Mouse (Mus musculus) cortical plate, adult 2 months (tissue): Measurements from ENCODE around the gene Tango2. TPM values are rescaled to one million over a fixed set of nuclear protein-coding genes. Genes with fewer than 3 reads are reported as not detected.

Source experiments
- H3K27ac ChIP-seq: fragments of 200-500 bp; 2 replicates; pipeline ENCODE4 v1.5.1; 2012; ENCODE audit warnings: low read length, control low read depth, inconsistent platforms; ENCODE audit not compliant: insufficient read depth
- H3K4me1 ChIP-seq: fragments of 200-500 bp; 2 replicates; pipeline ENCODE4 v1.6.1; 2011; ENCODE audit warnings: low read length; ENCODE audit not compliant: control insufficient read depth, insufficient read depth
- H3K4me3 ChIP-seq: fragments of 200-500 bp; 2 replicates; pipeline ENCODE4 v1.5.1; 2011; ENCODE audit warnings: mild to moderate bottlenecking, low read length, control low read depth; ENCODE audit not compliant: insufficient read depth
- CTCF ChIP-seq: fragments of 200-500 bp; IDR thresholded peaks from 2 replicates; pipeline ENCODE4 v1.5.1; 2011; ENCODE audit warnings: mild to moderate bottlenecking, control low read depth, low read length; ENCODE audit not compliant: insufficient read depth; ENCODE audit errors: extremely low read depth
- POLR2A ChIP-seq: fragments of 200-500 bp; IDR thresholded peaks from 2 replicates; pipeline ENCODE4 v1.6.1; 2011; ENCODE audit warnings: mild to moderate bottlenecking, low read length, control low read depth; ENCODE audit not compliant: insufficient read depth; ENCODE audit errors: extremely low read depth
- polyA plus RNA-seq: library from polyadenylated mRNA; depleted of rRNA; stranded (reverse); fragments of >200 nt; gene quantifications from 2 replicates; pipeline ENCODE4 v1.2.3, GENCODE M21; 2012

Gene Tango2
- polyA plus RNA-seq, 1 experiment = 231 TPM

GRCm38 (mm10) chr16:18348601-18349175 is 785 bp upstream of the Tango2 start:
- Histone ChIP-seq H3K4me1 (peaks cover 2% of the 10 kb centered on the region; the same call in 1 of the 2 replicates), H3K27ac (no peak overlapping the region), H3K4me3 (peak overlapping the region; percentile 50)
- no peak for TF ChIP-seq POLR2A

GRCm38 (mm10) chr16:18345243-18345642 is 2.7 kb downstream of the Tango2 start:
- Histone ChIP-seq H3K27ac (no peak overlapping the region), H3K4me1 (peaks cover 2% of the 10 kb centered on the region), H3K4me3 (no peak overlapping the region)
- TF ChIP-seq POLR2A (no peak), CTCF (peak; percentile 78)

- TF ChIP-seq CTCF = no peak
- peak; percentile 68 for TF ChIP-seq POLR2A
Measured at GRCm38 (mm10) chr16:18343778-18344177, 4.1 kb downstream of the Tango2 start.

GRCm38 (mm10) chr16:18342650-18343570 is 5.0 kb downstream of the Tango2 start:
- Histone ChIP-seq H3K4me3 (peak overlapping the region; percentile 80), H3K27ac (0 out of 2 replicates have a peak overlapping the region, but pooled peaks have one; percentile 18), H3K4me1 (peaks cover 8% of the 10 kb centered on the region)
- TF ChIP-seq POLR2A (no peak), CTCF (no peak)

More at GRCm38 (mm10) chr16:18343778-18344177, 4.1 kb downstream of the Tango2 start:
- peak overlapping the region; percentile 60 for H3K27ac ChIP-seq
- peak overlapping the region; percentile 80 for H3K4me3 ChIP-seq
- H3K4me1 ChIP-seq = peaks cover 8% of the 10 kb centered on the region

GRCm38 (mm10) chr16:18342076-18342475 is 5.8 kb downstream of the Tango2 start:
- no peak overlapping the region; the same call in 1 of the 2 replicates for H3K4me3 ChIP-seq
- H3K4me1 ChIP-seq = peaks cover 8% of the 10 kb centered on the region
- TF ChIP-seq POLR2A = no peak
- TF ChIP-seq CTCF = no peak
- no peak overlapping the region for H3K27ac ChIP-seq

GRCm38 (mm10) chr16:18341605-18342004 is 6.3 kb downstream of the Tango2 start:
- Histone ChIP-seq H3K4me1 (peaks cover 8% of the 10 kb centered on the region), H3K4me3 (no peak overlapping the region), H3K27ac (no peak overlapping the region)
- TF ChIP-seq POLR2A (no peak), CTCF (no peak)

GRCm38 (mm10) chr16:18339866-18340265 is 8.0 kb downstream of the Tango2 start:
- no peak for TF ChIP-seq POLR2A
- TF ChIP-seq CTCF = no peak
- H3K4me3 ChIP-seq = no peak overlapping the region
- peaks cover 8% of the 10 kb centered on the region for H3K4me1 ChIP-seq
- H3K27ac ChIP-seq = no peak overlapping the region

- no peak overlapping the region for H3K4me3 ChIP-seq
Measured at GRCm38 (mm10) chr16:18337261-18337660, 10.6 kb downstream of the Tango2 start.

GRCm38 (mm10) chr16:18335981-18336380 is 11.9 kb downstream of the Tango2 start:
- H3K4me1 ChIP-seq = peaks cover 6% of the 10 kb centered on the region
- no peak overlapping the region for H3K4me3 ChIP-seq
- no peak for TF ChIP-seq CTCF
- TF ChIP-seq POLR2A = no peak
- no peak overlapping the region for H3K27ac ChIP-seq

More at GRCm38 (mm10) chr16:18337261-18337660, 10.6 kb downstream of the Tango2 start:
- peaks cover 6% of the 10 kb centered on the region for H3K4me1 ChIP-seq
- TF ChIP-seq POLR2A (no peak), CTCF (no peak)
- H3K27ac ChIP-seq = no peak overlapping the region

GRCm38 (mm10) chr16:18333976-18334375 is 13.9 kb downstream of the Tango2 start:
- H3K4me1 ChIP-seq = no peaks in the 10 kb centered on the region
- H3K27ac ChIP-seq = peak overlapping the region; percentile 59; the same call in 1 of the 2 replicates
- TF ChIP-seq CTCF (no peak), POLR2A (no peak)
- H3K4me3 ChIP-seq = no peak overlapping the region
